9 mouse cellular contexts compared by ENCODE assay signal in the genomic region with DNA sequence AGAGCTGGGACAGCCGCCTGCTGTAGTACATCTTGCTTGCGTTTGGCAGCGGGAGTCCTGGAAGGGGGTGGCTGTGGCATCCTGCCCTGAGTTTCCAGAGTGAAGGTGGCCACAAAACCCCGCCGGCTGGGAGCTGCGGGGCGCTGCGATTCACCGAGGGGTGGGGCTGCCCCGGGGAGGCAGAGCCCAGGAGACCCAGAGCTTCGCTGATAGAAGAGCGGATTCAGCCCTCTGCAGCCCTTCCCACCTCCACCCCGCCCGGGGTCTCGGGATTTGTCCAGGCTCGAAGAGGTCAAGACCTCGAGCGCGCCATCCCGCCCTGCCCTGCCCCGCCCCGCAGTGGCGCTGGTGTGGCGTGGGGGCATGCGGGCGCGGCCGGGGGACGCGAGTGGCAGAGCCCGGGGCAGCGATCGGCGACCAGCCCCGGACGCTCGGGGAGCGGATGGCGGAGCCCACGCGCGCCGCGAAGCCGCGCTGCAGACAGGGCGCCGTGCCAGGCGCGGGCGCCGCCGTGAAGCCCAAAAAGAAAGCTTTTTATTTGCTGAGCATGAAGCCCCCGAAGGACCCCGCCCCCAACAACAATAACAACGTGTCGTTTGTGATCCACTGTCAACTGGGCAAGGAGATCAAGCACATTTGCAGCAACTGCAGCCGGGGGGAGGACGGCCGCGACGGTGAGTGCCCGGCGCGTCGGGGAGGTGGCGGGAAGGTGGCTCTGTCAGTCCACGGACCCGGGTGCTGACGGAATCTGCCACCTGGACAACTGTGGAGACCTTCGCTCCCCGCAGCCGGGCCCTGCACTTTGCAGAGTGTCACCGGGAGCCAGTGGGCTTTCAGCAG.
DNase-seq lines count a peak whose midpoint lies in the region; ATAC-seq lines count a peak whose summit lies in the region.
"Had no signal": no experiment of that assay in that cellular context is flagged by ENCODE, and none has a peak within 500 bp of the region (broad histone marks: within the 10 kb centered on the region; RNA-seq: fewer than 3 reads in every experiment).

No protein-coding gene starts in this region.

- H3K4me2 ChIP-seq in forebrain, embryonic 14.5 days (ENCODE audit: low read length), result peak overlapping the region; percentile 100
- peak overlapping the region; percentile 100 for H3K4me2 ChIP-seq in lung, embryonic 16.5 days (ENCODE audit: low read depth, low read length)

- WGBS in forebrain, embryonic 14.5 days, result under 1% methylated on average over 73 of the region's 74 CpGs
- WGBS in lung, embryonic 16.5 days, result under 1% methylated on average over 71 of the region's 74 CpGs

- intact Hi-C loops in heart, postnatal 36 days (cut with DNase I), result no loop called here

- H3K27ac ChIP-seq in forebrain, embryonic 14.5 days (ENCODE audit: low read depth, low read length), result no peak overlapping the region
- no peak overlapping the region for H3K27ac ChIP-seq in lung, embryonic 16.5 days (ENCODE audit: low read length)

- peak; percentile 84 for DNase-seq in Muller cell, postnatal 12 days (ENCODE audit: inconsistent ontology term)
- peak; percentile 61 for DNase-seq in cerebellum, adult 11 months
- peak; percentile 56 for DNase-seq in forebrain, embryonic 14.5 days (ENCODE audit: low spot score)
- DNase-seq in heart, postnatal 36 days, result peak; percentile 29 to 34
- peak; percentile 73 to 75 for DNase-seq in layer of hippocampus, postnatal 10 days (ENCODE audit: low spot score in 2 of 2)
- peak; percentile 83 to 87 for DNase-seq in right cerebral cortex, postnatal 10 days (ENCODE audit: low spot score in 2 of 2)
- DNase-seq in spleen, adult 18-20 months, result no peak

- H3K27me3 ChIP-seq in forebrain, embryonic 14.5 days (replicated peaks; ENCODE audit: control insufficient read depth, insufficient read depth, low read length), result no peaks in the 10 kb centered on the region
- peaks cover 4% of the 10 kb centered on the region; the same call in 1 of the 2 replicates for H3K27me3 ChIP-seq in lung, embryonic 16.5 days (ENCODE audit: control insufficient read depth, insufficient read depth, low read depth, low read length)

- no peaks in the 10 kb centered on the region for H3K36me3 ChIP-seq in forebrain, embryonic 14.5 days (ENCODE audit: control insufficient read depth, insufficient read depth, low read length)
- no peaks in the 10 kb centered on the region for H3K36me3 ChIP-seq in lung, embryonic 16.5 days (ENCODE audit: control insufficient read depth, insufficient read depth, low read length)

- H3K9me3 ChIP-seq in forebrain, embryonic 14.5 days (replicated peaks; ENCODE audit: control insufficient read depth, low read length), result no peaks in the 10 kb centered on the region
- H3K9me3 ChIP-seq in lung, embryonic 16.5 days (ENCODE audit: control insufficient read depth, low read length), result no peaks in the 10 kb centered on the region

- peak; percentile 66 for ATAC-seq in forebrain, embryonic 14.5 days
- ATAC-seq in lung, embryonic 16.5 days (ENCODE audit: low read depth), result peak; percentile 48

- H3K4me1 ChIP-seq in forebrain, embryonic 14.5 days (ENCODE audit: control insufficient read depth, insufficient read depth, low read length), result peaks cover 16% of the 10 kb centered on the region; the same call in 1 of the 2 replicates
- peaks cover 13% of the 10 kb centered on the region for H3K4me1 ChIP-seq in lung, embryonic 16.5 days (replicated peaks; ENCODE audit: control insufficient read depth, insufficient read depth, low read length)

- H3K9ac ChIP-seq in forebrain, embryonic 14.5 days (ENCODE audit: low read length), result peak overlapping the region; percentile 74
- H3K9ac ChIP-seq in lung, embryonic 16.5 days (ENCODE audit: low read length), result peak overlapping the region; percentile 77

- peak overlapping the region; percentile 55 for H3K4me3 ChIP-seq in forebrain, embryonic 14.5 days (ENCODE audit: low read depth, low read length)
- peak overlapping the region; percentile 72 for H3K4me3 ChIP-seq in lung, embryonic 16.5 days (ENCODE audit: low read length)
- H3K4me3 ChIP-seq: myocyte had no signal

Comparison
In these comparisons a context has a peak if more than half of its experiments do, and no peak if none do; other contexts are left out.
1. DNase-seq: peak in Muller cell, postnatal 12 days (single experiment), cerebellum, adult 11 months (single experiment), forebrain, embryonic 14.5 days (single experiment), heart, postnatal 36 days (2 of 2), layer of hippocampus, postnatal 10 days (2 of 2) and right cerebral cortex, postnatal 10 days (2 of 2); none in spleen, adult 18-20 months (0 of 2).